Mouse (Mus musculus): ENCODE data around the gene Ap2a1.
"Not testable (repeated sequence)": the region's sequence is repeated elsewhere in the genome, so short reads cannot be mapped to it uniquely, and the experiment has no call there.

GRCm38 (mm10) chr7:44871774-44872173 lies 57.5 kb downstream of the Ap2a1 start:
- not testable (repeated sequence) for TF ChIP-seq CTCF (IDR thresholded peaks at IDR 0.05; ENCODE audit: control insufficient read depth, insufficient read depth, insufficient replicate concordance, low read depth, low read length); POLR2A (IDR thresholded peaks at IDR 0.05; ENCODE audit: control insufficient read depth, low read depth, low read length)

Data from testis, adult 2 months (tissue).